Mouse (Mus musculus): ENCODE measurements around the gene Ptpn14. TPM values are rescaled to one million over a fixed set of nuclear protein-coding genes. Genes with fewer than 3 reads are reported as not detected.

Gene Ptpn14
- polyA plus RNA-seq, 2 experiments from 2014 or later = 0.11 to 0.38 TPM

DNA sequence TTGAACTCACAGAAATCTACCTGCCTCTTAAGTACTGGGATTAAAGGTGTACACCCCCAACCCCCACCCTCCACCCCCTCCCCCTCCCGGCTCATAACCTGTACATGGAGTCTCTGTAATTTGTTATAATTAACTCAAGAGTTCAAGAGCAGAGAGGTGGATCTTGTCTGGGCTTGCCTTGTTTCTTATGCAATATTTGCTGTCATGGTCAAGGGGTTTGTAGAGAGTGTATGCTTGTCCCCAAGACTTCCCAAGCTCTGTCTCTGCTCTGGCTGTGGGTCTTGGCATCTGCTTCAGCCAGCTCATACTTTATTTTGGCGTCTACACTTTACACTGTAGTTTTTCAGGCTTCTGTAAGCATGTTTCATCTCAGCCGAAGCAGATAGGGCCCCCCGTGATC lies 86.3 kb downstream of the Ptpn14 start:
- ATAC-seq = no peak

- ATAC-seq = peak; percentile 26
Measured at GRCm38 (mm10) chr1:189817089-189817488, 89.0 kb downstream of the Ptpn14 start.

DNA sequence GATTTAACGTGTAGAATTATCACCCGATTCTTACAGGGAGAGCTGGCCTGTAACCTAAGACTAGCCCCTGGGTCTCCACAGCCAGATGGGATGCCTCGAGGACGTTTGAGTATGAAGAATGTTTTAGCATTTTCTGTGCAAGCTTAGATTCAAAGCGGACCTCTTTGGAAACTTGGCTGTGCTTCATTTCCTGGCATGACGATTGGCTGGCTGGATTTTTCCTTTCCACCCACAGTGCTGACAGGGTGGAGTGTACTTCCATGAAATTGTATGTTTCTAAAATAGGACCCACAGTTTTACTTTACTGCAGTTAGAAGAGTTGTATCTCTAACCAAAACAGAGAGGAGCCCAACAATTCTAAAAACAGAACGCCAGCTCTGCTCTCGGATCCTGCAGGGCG lies 89.7 kb downstream of the Ptpn14 start:
- no peak for ATAC-seq

- peak; percentile 24 for ATAC-seq
Measured at GRCm38 (mm10) chr1:189820111-189820510, 92.0 kb downstream of the Ptpn14 start.

GRCm38 (mm10) chr1:189824436-189824835 lies 96.4 kb downstream of the Ptpn14 start:
- ATAC-seq = no peak

DNA sequence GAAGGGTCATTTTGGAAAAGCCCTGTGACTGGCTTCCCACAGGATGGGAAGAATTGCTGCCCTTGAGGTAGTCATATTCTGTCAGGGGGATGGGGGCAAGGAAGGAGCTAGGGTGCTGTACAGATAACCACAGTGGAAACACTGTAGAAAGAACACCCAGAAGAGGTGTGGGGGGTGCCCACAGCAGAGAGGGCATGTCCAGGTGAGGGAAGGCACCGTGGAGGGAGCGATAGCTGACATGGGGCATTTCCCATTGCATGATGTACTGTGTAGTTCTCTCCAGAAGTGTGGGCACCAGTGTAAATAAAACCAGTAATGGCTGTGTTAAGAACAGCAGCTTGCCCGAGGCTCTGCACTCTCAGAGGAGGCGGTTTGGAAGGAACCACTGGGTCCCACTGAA lies 102.3 kb downstream of the Ptpn14 start:
- no peak for ATAC-seq

DNA sequence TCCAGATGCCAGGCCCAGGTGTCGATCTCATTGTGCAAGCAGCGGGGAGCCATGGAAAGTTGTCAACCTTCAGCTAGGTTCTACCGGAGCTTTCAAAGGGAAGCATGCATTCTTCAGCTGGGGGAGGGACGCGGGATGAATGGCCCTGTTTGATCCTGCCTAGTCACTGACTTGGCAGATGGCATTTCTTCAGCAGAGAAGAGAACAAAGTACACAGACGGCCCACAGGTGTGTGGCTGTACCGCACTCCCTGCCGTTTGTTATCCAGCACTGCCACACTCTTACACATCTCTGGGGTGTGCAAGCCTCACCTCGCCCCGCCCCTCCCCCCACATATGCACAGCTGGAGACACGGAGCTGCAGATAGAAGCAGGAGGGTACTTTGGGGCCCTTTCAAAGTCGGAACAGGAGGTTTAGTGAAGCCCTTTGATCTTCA lies 102.7 kb downstream of the Ptpn14 start:
- ATAC-seq = peak; percentile 51

DNA sequence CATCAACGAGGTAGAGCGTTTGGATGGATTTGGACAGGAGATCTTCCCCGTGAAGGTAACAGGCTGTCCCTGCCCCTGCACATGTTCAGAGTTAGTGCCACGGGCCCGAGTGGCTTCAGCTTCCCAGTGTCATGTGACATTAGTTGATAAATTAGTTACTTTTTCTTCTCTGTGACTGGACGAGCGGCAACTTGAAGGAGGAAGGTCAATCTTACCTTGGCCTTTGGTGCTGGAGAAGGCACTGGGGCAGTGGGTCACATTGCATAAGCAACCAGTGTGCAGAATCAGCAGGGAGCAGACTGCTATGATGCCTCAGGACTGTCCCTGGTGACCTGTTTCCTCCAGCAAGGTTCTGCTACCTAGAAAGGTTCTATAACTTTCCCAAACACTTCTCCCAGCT lies 105.3 kb downstream of the Ptpn14 start:
- ATAC-seq = no peak

- ATAC-seq = no peak
Measured at GRCm38 (mm10) chr1:189834166-189834565, 106.1 kb downstream of the Ptpn14 start.

GRCm38 (mm10) chr1:189846319-189846718 lies 118.3 kb downstream of the Ptpn14 start:
- no peak for ATAC-seq

DNA sequence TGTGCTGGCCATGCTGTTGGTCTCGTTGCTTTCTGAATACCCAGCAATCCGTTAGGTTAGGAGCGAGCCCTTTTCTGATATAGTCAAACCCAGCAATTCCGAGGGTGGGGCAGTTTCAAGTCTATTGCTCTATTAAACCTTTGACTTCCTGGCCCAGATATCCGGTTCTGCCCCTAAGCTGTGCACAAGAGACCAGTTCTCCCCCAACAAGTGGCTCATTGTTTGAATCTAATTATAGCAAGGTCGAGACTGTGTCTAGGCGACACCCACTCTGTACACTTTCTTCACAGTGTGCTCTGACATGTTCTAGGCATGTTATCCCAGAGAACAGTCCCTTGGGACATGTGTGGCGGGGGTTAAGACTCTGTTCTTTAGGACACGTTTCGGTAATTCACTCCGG lies 121.5 kb downstream of the Ptpn14 start:
- ATAC-seq = no peak

- no peak for ATAC-seq
Measured at GRCm38 (mm10) chr1:189852051-189852450, 124.0 kb downstream of the Ptpn14 start.

DNA sequence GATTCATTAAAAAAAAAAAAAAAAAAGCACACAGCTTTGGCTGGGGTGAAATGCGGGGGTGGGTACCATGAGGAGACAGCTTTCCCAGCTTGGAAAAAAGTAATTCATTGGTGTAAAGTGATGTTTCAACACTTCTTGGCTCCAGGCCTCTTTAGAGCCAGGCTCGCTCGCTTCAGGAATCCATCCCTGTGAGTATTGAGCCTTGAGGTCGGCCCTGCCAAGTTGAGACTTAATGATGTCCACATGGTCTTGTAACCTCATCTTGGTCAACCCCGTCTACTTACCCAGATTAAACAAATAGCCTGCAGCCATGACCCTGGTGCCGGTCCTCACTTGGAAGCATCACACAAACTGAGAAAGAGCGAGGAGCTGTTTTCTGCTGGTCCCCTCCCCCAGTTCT lies 124.4 kb downstream of the Ptpn14 start:
- ATAC-seq = no peak

DNA sequence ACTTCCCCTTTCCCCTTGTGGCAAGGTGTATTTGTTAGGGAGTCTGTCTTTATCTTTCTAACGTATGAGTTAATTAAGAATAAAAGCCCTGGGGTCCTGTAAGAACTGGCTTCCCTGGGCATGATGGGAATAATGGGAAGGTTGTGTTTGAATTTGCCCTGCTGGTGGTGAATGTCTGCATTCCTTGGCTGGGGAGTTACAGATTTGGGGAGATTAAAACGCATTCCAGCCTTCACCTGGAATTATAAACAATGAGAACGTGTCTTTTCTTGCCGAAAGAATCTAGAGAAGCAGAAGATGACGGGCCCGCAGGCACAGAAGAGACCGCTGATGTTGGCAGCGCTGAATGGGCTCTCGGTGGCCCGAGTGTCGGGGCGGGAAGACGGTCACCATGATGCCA lies 126.6 kb downstream of the Ptpn14 start:
- no peak for ATAC-seq

DNA sequence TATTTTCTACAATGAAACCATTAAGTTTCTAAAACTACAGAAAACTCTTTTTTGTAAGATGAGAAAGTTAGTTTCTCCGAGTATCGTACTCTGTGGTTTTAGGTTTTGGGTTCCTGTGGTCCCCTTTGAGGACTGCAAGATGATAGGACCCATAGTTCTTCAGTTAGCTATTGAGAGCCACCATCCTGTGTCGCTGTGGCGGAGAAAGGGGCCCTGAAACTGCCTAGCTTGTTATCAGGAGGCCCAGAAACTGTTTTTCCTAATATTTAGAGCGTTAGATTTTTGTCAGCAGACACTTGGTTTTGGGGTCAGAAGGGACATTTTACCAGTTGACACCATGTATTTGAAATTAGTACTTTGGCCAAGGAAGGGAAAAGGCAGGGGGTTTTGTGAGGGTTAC lies 127.7 kb downstream of the Ptpn14 start:
- ATAC-seq = no peak

DNA sequence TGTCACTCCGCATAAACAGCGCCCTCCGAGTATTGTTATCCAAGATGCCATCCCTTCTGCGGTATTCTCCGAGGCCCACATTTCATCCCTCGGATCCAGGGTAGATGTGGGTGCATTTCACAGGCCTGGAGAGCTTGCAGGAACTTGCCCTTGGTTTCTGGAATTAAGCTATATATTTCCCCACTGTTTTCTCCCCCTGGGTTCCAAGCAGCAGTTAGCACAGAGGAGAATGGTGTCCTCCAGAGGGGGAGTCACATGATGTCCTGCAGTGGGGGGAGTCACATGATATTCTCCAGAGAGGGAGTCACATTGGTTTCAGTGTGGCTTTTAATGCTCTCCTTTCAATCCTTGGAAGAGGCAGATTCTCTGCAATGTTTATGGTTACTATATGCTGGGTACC lies 130.3 kb downstream of the Ptpn14 start:
- no peak for ATAC-seq

DNA sequence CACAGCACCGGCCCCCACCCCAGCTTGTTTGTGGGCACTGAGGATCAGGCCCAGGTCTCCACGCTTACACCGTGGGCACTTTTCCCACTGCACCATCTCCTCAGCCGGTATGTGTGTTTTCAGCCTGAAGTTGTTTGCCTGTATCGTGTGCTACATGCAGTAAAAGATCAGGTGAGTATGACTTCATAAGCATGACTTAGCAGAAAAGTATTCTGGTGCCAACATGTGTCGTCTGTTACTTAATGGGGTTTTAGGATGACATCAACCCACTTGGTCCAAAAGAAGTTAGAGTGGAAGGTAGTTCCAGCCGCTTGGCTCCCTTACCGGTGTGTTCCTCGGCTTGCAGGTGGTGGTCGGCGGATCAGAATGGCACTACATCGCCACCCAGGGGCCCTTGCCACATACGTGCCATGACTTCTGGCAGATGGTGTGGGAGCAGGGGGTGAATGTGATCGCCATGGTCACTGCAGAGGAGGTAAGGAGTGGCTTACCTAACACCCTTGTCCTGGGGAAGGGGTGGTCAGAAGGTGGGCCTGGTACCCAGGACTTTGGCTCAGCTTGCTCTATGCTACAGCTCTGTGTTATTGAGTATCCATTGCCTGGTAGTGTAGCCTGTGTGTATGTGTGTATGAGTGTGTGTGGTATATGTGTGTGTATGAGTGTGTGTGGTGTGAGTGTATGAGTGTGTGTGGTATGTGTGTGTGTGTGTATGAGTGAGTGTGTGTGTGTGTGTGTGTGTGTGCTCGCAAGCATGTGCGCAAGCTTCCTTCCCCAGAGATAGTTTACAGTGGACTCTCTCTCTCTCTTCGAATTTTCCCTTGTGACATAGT lies 132.3 kb downstream of the Ptpn14 start:
- ATAC-seq = no peak

- no peak for ATAC-seq
Measured at GRCm38 (mm10) chr1:189860942-189861315, 132.9 kb downstream of the Ptpn14 start.

- ATAC-seq = no peak
Measured at GRCm38 (mm10) chr1:189863727-189864126, 135.7 kb downstream of the Ptpn14 start.

DNA sequence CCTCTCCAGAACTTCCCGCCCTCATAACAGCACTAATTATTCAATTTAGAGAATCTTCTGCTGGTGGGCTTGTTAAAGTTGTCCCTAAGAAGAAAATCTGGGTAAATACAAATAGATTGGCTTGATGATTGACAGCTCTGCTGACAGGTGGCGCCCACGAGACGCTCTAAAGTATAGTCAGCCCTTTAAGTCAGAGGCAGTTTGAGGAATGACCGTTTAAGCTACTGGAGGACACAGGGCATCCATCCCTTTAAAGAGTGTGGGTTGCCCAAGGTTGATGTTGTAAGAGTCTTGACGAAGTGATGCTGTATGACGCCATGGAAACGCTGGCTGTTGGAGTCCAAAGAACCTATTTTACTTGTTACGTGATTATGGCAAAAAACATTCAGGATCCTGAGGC lies 136.2 kb downstream of the Ptpn14 start:
- ATAC-seq = no peak

GRCm38 (mm10) chr1:189864846-189865560 lies 136.9 kb downstream of the Ptpn14 start:
- ATAC-seq = no peak

GRCm38 (mm10) chr1:189866621-189867020 lies 138.6 kb downstream of the Ptpn14 start:
- ATAC-seq = no peak

DNA sequence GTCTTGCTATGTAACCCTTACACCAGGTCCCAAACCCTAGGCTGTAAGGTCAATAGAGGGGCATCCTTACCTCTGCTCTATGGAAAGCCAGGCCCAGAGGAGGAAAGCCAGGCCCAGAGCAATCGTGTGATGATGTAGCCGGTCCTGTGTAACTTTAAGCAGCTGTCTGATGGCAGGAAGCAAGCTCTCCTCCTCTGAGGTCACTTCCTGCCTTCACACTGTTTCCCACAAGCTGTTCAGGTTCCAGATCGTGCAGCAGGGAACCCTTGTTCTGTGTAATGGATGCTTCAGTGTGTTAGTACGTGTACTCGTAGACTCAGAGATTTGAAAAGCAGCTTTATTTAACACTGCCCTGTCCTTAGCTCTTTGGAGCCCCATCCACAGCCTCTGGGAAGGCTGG lies 139.0 kb downstream of the Ptpn14 start:
- peak; percentile 94 for ATAC-seq

DNA sequence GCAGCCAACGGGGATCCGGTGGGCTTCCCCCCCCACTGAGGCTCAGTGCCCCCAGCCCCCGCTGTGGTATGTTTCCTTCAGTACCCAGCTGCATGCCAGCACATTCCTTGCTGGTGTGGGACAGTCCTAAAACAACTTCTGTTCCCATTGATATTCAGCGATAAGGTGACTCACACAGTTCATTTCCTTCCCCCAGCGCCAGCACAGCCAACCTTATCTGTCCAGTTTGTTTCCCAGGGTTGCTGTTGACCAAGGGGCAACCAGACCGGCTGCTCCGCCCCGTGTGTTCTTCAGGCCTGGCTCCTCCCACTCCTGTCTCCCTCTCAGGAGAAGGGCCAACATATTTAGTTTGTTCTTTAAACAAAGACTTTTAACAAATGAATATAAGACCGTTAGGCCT lies 139.4 kb downstream of the Ptpn14 start:
- no peak for ATAC-seq

Measured in CD4-positive, CD25-positive, alpha-beta regulatory T cell, adult 4 months (primary cell).